Mouse (Mus musculus) stomach, postnatal 0 days (tissue): Measurements from ENCODE around the gene Unc45b.

Experiments
- CTCF ChIP-seq: IDR thresholded peaks from 2 replicates; pipeline ENCODE4 v1.5.1; 2016; ENCODE audit warnings: antibody characterized with exemption, low read depth, mild to moderate bottlenecking, moderate library complexity
- EP300 ChIP-seq: optimal IDR thresholded peaks from 2 replicates; pipeline ENCODE3; 2016; ENCODE audit warnings: antibody characterized with exemption

GRCm38 (mm10) chr11:82947457-82947856 is 37.1 kb downstream of the Unc45b start:
- no peak for TF ChIP-seq EP300
- TF ChIP-seq CTCF: no peak
